24 mouse cellular contexts compared by ENCODE assay signal in the genomic region with DNA sequence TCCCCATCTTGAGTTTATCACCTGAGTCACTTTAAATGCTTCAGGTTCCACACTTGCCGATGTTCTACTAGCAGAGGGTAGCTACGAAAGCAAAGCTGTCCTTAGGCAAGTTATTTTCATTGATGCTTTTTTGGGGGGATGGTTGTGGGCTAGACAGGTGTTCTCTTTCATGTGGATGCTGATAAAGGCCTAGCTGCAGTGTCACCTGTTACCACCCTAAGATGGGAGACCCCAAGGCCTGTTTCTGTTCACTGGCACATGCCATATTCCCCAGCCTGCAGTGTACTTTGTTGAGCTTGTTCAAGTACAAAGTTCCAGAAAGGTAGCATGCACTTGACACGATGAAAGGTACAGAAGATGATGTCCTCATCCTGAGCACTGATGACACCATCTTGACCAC.
"Had no signal": no experiment of that assay in that cellular context is flagged by ENCODE, and none has a peak within 500 bp of the region (broad histone marks: within the 10 kb centered on the region; RNA-seq: fewer than 3 reads in every experiment).

No protein-coding gene starts in this region.

- H3K9ac ChIP-seq: heart, embryonic 12.5 days; hindbrain, embryonic 13.5 days; hindbrain, embryonic 15.5 days; kidney, embryonic 15.5 days; limb, embryonic 13.5 days; limb, embryonic 15.5 days had no signal

- H3K9me3 ChIP-seq: heart, embryonic 10.5 days; hindbrain, embryonic 13.5 days; hindbrain, embryonic 15.5 days; kidney, embryonic 15.5 days; limb, embryonic 13.5 days; limb, embryonic 15.5 days had no signal

- H3K27ac ChIP-seq: gastrocnemius, adult 2 months; heart, embryonic 10.5 days; hindbrain, embryonic 13.5 days; hindbrain, embryonic 15.5 days; hindbrain, postnatal 0 days; kidney, embryonic 15.5 days; kidney, postnatal 0 days; layer of hippocampus, adult 2 months; left cerebral cortex, adult 2 months; limb, embryonic 13.5 days; limb, embryonic 15.5 days had no signal

- ATAC-seq: hindbrain, postnatal 0 days; intestine, embryonic 16.5 days had no signal

- H3K27me3 ChIP-seq: heart, embryonic 12.5 days; hindbrain, embryonic 13.5 days; hindbrain, embryonic 15.5 days; kidney, embryonic 15.5 days; limb, embryonic 13.5 days; limb, embryonic 15.5 days had no signal

- H3K36me3 ChIP-seq: heart, embryonic 10.5 days; heart, embryonic 12.5 days; hindbrain, embryonic 13.5 days; hindbrain, embryonic 15.5 days; kidney, embryonic 15.5 days; limb, embryonic 13.5 days; limb, embryonic 15.5 days had no signal

- DNase-seq: gastrocnemius, adult 2 months; gastrocnemius, postnatal 10 days; gastrocnemius, postnatal 25 days; heart, adult 18-20 months; heart, postnatal 10 days; heart, postnatal 36 days; kidney, adult 11 months; kidney, adult 2 months; kidney, adult 9 months; kidney, postnatal 14 days; kidney, postnatal 36 days; left cerebral cortex, postnatal 4 days had no signal

- H3K4me2 ChIP-seq: heart, embryonic 12.5 days; hindbrain, embryonic 13.5 days; hindbrain, embryonic 15.5 days; kidney, embryonic 15.5 days; limb, embryonic 13.5 days; limb, embryonic 15.5 days had no signal

- H3K4me3 ChIP-seq: gastrocnemius, adult 2 months; heart, embryonic 10.5 days; heart, embryonic 12.5 days; hindbrain, embryonic 13.5 days; hindbrain, embryonic 15.5 days; kidney, embryonic 15.5 days; layer of hippocampus, adult 2 months; left cerebral cortex, adult 2 months; limb, embryonic 13.5 days; limb, embryonic 15.5 days had no signal

- H3K4me1 ChIP-seq: heart, embryonic 10.5 days; heart, embryonic 12.5 days; hindbrain, embryonic 13.5 days; hindbrain, embryonic 15.5 days; kidney, embryonic 15.5 days; limb, embryonic 13.5 days; limb, embryonic 15.5 days had no signal
